Mouse (Mus musculus): ENCODE data around the gene Trappc1.
"Not testable (repeated sequence)": the region's sequence is repeated elsewhere in the genome, so short reads cannot be mapped to it uniquely, and the experiment has no call there.

The Trappc1 gene

GRCm38 (mm10) chr11:69323667-69324111 is at the start of gene Trappc1, which contains the start of gene Cntrob:
Gene Trappc1, plus strand, starts transcription at chr11:69323980.
Gene Cntrob, minus strand, starts transcription at chr11:69323775.
- DNase-seq, result peak; percentile 99 to 100

- DNase-seq, result no peak
Measured at GRCm38 (mm10) chr11:69275650-69276049, 48.1 kb upstream of the Trappc1 start.

- no peak for DNase-seq
Measured at GRCm38 (mm10) chr11:69276081-69276480, 47.7 kb upstream of the Trappc1 start.

- DNase-seq, result no peak
Measured at GRCm38 (mm10) chr11:69277267-69277666, 46.5 kb upstream of the Trappc1 start.

- no peak for DNase-seq
Measured at GRCm38 (mm10) chr11:69291111-69291510, 32.7 kb upstream of the Trappc1 start.

- DNase-seq, result no peak
Measured at GRCm38 (mm10) chr11:69295286-69295685, 28.5 kb upstream of the Trappc1 start.

GRCm38 (mm10) chr11:69297799-69298198 is 26.0 kb upstream of the Trappc1 start:
- DNase-seq, result no peak

- DNase-seq, result no peak
Measured at GRCm38 (mm10) chr11:69298231-69298630, 25.5 kb upstream of the Trappc1 start.

- no peak for DNase-seq
Measured at GRCm38 (mm10) chr11:69302817-69303216, 21.0 kb upstream of the Trappc1 start.

GRCm38 (mm10) chr11:69305291-69305690 is 18.5 kb upstream of the Trappc1 start:
- no peak for DNase-seq

GRCm38 (mm10) chr11:69306039-69306438 is 17.7 kb upstream of the Trappc1 start:
- no peak for DNase-seq

- DNase-seq, result no peak
Measured at GRCm38 (mm10) chr11:69311266-69311665, 12.5 kb upstream of the Trappc1 start.

GRCm38 (mm10) chr11:69316361-69316760 is 7.4 kb upstream of the Trappc1 start:
- DNase-seq, result no peak

GRCm38 (mm10) chr11:69318000-69318399 is 5.8 kb upstream of the Trappc1 start:
- DNase-seq, result not testable (repeated sequence)

- no peak for DNase-seq
Measured at GRCm38 (mm10) chr11:69321580-69321979, 2.2 kb upstream of the Trappc1 start.

- peak in 1 of 2 experiments; percentile 39 for DNase-seq
Measured at GRCm38 (mm10) chr11:69322010-69322409, 1.8 kb upstream of the Trappc1 start.

- DNase-seq, result peak in 1 of 2 experiments; percentile 27
Measured at GRCm38 (mm10) chr11:69322693-69323471, 898 bp upstream of the Trappc1 start.

- no peak for DNase-seq
Measured at GRCm38 (mm10) chr11:69324749-69325148, 969 bp downstream of the Trappc1 start.

- peak; percentile 79 to 85 for DNase-seq
Measured at GRCm38 (mm10) chr11:69325628-69326407, 2.0 kb downstream of the Trappc1 start, which contains the start of gene Kcnab3. Gene Kcnab3, plus strand, starts transcription at chr11:69326258.

GRCm38 (mm10) chr11:69326408-69327156 is 2.8 kb downstream of the Trappc1 start:
- peak; percentile 37 to 55 for DNase-seq

GRCm38 (mm10) chr11:69327157-69327442 is 3.3 kb downstream of the Trappc1 start:
- peak in 1 of 2 experiments; percentile 33 for DNase-seq

- no peak for DNase-seq
Measured at GRCm38 (mm10) chr11:69327648-69328047, 3.9 kb downstream of the Trappc1 start.

- no peak for DNase-seq
Measured at GRCm38 (mm10) chr11:69328517-69328916, 4.7 kb downstream of the Trappc1 start.
